Mouse (Mus musculus) WW6 (cell line): Measurements from ENCODE around the gene Ptprf.

Experiments
- DNase-seq: peaks from one replicate; pipeline ENCODE4 v3.0.0-alpha.2; 2013; ENCODE audit warnings: low read depth, low spot score

Ptprf gene

DNA sequence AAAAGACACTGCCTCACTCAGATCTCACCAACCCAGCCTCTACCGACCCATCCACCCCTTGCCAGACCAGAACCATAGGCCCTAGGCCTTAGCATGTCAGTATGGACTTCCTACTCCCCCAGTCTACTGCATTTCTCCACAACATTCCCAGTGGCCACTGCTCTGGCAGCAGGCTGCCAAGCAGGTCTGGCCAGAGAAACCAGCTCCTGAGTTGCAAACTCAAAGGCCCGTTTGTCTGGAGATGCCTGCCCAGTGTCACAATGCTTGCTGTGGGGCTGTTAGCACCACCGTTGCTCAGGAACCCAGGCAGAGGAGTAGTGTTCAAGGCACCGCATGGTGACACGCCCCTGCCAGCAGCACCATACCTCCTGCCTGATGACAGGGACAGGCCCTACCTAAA, 5.0 kb downstream of the Ptprf start:
- DNase-seq = no peak

DNA sequence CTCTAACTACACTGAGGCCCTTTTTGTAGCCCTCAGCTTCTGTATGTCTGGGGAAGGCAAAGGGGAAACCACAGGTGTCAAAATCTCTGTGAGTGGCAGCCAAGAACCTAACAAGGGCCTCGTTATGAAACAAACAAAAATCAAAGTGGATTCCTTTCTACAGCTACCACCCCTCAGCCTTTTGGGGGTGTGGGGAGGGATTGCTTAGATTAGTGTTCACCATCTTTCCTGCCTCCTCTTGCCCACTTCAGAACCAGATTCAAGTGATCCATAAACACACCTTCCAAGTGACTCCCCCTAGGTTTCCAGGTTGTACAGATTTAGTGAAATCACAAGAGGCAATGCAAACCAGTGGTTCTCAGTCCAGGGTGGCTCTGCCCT, 9.0 kb downstream of the Ptprf start:
- no peak for DNase-seq

DNA sequence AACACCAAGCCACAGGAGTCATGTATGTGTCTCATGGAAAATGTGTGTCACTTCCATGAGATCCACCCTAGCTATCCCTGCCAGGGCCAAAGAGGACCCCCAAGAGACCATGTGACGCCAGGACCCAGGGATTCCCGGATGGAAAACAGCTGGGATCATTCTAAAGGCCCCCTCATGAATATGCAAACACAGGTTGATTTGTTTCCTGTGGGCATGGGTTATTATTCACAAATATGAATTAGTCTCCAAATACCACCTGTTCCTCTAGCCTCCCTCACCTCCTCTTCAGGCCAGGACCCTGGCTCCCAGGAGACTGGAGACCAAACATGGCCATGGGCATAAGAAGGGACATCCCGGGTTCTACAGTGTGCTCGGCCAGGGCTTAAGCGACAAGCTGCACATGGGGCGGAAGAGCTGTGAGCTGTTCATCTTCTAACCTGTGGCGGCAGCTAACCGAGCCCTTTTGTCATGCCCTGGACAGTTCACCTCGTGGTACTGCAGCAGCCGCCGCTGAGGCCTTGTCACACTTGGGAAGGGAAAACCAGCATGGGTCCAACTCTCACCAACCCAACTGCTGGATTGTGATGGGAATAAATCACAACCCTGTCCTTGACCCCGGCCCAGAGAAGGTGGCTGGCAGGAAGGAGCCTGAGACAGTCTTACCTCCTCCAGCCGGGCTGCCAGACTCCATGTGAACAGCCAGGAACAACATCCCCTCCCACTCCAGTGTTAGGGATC, 9.6 kb downstream of the Ptprf start:
- DNase-seq = no peak

DNA sequence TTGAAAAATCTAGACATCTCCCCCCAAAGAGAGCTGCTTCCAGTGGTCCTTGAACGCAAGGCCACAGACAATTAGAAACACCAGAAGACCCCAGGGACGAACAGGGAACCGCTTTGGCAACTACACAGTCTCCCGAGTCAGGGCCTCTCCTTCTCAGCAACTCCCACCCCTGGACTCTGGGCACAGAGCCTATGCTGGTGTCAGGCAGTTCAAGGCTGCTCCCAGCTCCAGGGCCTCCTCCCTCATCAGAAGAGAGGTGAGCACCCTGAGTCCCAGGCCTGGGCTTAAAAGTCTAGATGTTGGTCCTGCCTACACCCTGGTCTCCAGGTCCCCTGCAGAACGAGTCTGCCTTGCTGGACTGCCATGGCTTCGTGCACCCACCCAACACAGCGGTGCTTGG, 10.7 kb downstream of the Ptprf start:
- no peak for DNase-seq

DNA sequence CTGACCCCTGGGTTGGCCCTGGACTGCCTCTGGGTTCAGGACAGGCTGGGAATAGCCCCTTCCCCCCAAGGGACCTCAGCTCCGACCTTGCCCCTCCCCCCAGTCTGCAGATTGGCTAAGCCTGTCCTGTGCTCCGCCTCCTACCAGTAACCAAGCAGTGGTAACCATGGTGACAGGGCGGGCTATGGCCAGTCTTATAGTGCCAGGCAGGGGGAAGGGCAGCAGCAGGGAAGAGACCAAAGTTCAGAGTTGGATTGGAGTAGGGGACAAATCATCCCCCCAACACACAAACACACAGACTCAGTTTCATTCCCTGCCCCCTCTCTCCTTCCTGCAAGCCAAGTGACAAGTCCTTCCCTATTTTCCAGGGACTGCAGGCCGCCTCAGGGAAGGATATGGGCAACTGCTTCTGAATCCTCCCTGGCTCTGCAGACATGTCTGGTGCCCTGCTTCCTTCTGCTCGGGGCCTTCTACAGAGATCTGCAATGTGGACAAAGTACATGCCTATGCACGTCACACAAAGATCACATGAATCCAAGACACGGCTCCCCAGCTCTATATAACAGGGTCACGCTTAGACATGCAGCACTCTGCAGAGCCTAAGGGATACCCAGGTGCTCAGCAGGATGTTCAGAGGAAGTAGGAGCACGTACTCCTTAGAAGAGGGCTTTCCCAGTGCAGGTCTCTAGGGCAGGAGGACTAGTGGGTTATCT, 14.5 kb downstream of the Ptprf start:
- no peak for DNase-seq

DNA sequence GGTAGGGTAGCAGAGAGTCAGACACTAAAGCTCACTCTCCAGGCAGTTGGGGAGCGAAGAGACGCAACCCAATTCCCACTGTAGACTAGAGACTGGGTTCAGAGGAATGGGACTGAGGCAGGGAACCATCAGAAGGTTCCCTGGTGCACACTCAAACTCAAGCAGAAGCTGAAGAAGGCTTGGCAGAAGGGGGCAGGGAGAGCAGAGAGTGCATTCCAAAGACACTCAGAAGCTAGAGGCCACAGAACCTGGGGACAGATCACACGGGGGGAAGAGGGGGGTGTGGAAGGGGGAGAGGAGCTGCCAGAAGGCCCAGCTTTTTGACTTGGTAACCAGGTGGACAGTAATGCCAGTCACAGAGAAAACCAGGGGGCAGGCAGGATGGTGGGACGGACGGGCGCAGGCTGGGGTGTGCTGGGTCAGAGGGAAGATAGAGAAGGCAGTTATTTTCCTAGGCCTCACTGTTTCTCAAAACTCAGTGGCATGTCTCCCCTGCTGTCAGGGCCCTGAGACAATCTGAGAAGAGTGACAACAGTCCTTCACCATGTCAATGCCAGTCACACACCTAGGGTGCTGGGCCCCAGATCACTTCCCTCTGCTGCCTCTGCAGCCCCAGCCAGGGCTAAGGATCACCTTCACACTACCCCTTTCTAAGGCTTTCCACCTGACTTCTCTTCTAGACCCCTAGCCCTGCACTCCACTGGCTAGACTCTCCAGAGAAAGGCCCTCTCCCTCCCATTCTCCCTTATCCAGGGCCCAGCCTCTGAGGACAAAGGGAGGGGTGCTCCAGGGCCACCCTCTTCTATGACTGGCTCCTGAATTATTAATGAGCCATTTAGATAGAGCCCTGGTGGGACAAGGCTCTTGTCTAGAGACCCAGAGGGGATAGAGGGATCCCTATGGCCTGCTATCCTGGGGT, 15.3 kb downstream of the Ptprf start:
- no peak for DNase-seq

DNA sequence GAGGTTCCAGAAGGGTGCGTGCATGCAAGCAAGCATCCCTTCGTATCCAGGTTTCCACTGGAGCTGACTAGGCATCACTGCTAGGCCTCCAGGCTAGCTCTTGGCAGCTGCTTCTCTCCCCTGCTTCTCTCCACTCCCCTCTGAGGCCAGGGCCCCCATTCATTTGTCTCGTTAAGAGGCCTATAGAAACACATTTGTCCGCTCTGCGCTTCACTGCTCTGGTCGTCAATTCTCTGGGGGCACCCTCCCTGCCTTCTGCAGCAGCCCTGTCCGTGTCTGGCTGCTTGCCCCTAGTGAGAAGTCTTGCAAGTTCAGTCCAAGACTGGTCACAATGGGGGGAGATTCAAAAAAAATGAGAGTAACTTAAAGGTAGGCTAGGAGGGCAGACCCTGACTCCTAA, 16.7 kb downstream of the Ptprf start:
- no peak for DNase-seq

DNA sequence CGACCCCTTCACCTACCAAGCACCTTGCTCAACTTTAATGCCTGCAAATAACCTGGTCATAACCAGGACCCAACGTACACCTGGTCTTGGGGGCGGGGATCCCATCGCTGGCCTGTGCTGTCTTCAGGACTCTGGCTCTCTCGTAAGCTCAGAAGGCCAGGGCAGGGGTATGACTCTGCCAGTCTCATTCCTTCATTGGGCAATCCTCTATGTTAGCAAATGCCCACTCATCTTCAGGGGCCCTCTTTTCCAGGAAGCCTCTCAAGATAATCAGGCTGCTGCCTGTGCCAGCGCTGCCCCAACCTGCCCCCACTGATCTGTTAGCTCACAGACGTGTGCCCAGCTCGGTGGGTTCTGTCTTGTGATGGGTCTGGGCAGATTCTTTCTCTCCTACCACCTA, 17.2 kb downstream of the Ptprf start:
- DNase-seq = no peak

DNA sequence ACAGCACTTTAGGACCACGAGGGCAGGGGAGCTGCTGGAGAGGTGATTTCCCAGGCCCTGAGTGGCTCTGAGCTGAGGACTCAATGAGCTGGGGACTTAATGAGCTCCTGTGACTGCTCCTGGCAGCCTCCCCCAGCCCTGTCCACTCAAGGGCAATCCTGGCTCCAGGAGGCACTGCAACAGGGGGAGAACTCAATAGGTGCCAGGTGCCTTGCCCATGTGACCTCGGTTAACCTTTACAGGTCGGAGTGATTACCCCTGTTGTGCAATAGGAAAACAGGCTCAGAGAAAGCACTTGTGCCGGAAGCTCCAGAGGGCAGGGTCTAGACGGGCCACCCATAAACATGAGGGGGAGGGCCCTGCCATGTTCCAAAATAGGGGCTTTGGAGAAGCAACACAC, 17.7 kb downstream of the Ptprf start:
- DNase-seq = no peak

DNA sequence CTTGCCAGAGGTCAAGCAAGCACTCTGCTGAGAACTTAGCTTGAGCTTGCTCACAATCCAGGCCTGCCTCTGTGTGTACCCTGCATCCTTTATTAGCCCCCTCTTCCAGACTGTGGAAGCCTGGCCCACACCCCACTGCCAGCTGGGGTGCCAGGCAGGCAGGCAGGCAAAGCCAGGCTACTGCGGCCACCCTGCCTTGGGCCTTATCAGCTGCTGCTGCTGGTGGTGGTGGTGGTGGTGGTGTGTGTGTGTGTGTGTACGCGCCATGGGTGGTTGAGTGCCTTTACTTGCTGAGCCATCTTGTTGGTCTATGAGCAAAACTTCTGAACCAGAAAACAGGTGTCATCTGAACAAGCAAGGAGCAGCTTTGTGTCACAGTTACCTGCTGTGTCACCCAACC, 18.3 kb downstream of the Ptprf start:
- DNase-seq = no peak

DNA sequence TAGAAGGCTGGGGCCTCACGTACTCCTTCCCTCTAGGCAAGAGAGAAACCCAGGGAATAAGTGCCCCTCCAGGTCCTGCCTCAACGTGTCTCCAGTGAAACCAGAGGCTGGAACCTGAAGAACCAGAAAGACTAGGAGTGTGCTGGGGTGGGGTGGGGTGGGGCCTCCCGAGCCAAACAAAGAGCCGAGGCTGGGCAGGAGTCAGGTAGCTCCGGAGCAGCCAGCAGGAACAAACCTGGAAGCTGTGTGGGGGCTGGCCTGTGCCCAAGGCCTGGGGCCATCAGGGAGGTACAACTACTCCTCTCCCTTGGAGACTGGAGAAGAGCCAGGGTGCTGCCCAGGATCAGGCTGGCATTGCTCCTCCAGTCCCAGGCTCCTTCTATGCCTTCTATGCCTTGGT, 18.9 kb downstream of the Ptprf start:
- DNase-seq = no peak

DNA sequence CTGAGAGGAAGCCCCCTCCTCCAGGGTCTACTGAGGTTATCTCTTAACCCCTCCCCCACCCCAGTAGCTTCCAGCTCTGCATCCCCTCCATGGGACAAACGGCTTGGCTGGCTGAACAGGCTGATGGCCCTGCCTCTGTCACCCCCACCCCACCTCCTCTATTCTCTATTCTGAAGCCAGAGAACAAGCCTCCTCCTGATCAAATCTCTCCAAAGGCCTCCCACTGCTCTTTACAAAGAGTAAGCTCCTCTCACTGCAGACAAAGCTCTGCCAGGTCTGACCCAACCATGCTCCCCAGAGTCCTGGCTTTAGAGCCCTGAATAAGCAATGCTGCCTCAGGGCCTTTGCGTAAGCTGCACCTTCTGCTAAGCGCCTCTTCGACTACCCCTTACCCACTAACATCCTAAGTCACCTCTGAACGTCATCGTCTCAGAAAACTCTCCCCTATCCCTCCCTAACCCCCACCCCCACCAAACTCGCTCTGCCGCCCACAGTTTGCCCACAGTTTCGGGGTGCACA, 19.6 kb downstream of the Ptprf start:
- no peak for DNase-seq

DNA sequence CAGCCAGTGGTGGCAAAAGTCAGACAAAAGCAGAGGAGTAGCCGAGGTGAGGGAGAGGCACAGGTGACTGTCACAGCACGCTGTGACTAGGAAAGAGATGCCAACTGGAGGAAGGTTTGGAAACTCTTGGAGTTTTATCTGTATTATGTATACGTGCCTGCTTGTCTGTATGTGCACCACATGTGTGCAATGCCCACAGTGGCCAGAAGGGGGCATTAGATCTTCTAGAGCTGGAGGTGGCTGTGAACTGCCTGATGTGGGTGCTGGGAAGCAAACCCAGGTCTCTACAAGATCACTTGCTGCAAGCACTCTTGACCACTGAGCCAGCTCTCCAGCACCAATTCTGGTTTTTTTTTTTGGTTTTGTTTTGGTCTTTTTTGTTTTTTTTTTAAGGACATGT, 20.5 kb downstream of the Ptprf start:
- no peak for DNase-seq

DNA sequence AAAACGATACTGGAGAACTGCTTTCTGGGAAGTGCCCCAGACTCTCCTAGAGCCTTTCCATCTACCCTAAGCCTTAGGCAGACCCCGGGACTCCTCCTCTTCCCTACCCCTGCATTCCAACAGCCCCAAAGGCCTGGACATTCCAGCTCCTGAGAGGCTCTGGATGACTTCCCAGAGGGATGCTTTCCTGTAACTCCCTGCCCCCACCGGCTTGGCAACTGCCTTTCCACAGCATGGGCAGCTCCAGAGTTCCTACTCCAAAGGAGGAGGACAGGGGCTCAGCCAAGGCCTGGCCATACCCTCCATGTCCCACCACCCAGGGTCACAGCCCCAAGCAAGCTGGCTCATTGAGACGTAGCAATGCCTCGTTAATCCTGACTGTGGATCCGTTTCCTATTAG, 21.2 kb downstream of the Ptprf start:
- no peak for DNase-seq

DNA sequence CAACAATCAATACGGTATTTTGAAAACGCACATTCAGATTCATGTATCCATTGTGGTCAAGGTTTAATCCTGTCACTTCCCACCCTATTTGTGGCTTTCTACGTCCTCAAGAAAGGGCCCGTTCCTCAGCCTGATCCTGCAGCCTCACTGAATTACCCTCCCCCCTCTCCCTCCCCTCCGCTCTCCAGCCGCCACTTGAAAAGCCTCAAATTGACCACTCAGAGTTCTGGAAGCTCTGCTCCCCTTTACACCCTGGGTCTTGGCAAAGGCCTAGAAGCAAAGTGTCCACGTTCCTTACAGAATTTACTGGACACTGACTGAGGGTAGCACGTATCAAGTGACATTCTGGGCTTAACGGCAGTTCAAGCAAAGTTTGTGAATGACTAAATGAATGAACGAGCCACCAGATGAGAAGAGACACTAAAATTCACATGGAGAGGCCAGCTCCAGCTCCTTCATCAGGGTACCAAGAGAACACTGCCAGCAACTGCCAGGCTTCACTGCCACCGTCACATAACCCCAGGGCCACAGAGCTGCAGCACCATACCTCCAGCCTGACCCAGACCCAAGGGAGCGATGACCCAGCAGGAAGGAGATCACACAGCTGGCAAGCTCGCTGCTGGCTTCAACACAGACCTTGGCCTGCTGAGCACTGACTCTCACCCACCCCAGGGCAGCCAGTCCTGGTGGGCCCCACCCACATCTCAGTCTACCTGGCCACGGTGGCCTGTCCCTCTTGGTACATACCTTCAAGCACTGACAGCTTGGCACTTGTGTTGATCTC, 22.6 kb downstream of the Ptprf start:
- DNase-seq = no peak

DNA sequence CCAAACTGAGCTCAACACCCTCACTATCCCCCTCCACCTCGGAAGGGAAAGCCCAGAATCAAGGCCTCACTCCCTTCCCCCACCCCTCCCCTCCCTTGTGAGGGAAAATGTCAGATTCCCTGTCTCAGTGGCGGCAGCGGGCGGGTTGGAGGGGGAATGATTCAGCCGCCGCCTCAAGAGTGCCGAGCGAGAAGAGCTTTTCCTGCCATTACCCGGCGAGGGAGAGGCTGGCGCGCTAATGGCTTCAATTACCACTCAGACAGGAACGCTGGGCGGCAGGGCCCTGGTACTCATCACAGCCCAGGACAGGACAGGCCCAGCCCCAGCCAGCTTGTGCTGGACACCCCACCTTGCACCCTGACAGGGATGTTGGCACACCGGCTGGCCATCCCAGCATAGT, 25.6 kb downstream of the Ptprf start:
- no peak for DNase-seq

DNA sequence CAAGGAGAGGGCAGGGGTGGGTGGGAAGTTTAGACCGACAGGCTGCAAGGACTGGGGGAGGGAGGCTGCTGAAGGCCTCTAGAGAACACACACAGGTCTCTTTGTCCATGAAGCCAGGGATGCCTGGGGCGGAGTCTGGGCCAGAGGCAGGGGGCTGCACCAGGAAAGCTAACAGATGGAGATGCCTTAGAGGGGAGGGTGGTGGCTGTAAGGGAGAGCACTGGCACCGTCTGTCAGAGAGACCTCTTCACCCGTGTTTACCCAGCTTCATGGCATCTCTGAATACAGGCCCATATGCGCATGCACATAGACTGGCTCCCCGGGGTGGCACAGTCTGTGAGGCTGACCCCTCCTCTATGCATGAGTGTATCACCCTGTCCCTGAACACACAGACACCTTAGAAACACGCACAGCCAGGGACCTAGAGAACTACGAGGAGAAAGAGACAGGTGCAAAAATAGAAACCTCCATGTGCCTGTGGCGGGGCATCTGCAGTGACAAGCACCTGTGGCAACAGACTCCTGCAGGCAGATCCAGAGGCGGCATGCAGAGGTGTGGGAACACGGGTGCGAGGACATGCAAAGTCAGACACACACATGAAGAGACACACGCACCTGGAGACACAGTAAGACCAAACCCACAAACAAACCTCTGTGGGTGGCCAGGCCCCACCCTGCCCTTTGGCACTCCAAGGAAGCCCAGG, 29.3 kb downstream of the Ptprf start:
- no peak for DNase-seq

DNA sequence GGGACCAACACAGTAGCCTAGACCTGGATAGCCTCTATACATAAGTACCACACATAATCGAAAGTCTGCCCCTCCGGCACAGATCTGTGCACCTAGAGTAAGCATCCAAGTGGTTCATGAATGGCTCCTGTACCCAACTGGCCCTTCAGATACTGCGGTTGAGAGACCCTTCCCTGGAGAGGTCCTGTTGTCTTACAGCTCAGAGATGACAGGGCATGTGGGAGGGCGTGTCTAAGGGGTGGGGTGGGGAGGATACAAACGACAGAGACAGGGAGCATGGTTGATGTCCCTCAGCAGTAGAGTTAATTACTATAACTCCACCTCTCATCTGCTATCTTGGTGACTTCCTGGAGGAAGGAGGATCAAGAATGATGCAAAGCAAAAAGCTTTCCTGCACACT, 29.9 kb downstream of the Ptprf start:
- no peak for DNase-seq

DNA sequence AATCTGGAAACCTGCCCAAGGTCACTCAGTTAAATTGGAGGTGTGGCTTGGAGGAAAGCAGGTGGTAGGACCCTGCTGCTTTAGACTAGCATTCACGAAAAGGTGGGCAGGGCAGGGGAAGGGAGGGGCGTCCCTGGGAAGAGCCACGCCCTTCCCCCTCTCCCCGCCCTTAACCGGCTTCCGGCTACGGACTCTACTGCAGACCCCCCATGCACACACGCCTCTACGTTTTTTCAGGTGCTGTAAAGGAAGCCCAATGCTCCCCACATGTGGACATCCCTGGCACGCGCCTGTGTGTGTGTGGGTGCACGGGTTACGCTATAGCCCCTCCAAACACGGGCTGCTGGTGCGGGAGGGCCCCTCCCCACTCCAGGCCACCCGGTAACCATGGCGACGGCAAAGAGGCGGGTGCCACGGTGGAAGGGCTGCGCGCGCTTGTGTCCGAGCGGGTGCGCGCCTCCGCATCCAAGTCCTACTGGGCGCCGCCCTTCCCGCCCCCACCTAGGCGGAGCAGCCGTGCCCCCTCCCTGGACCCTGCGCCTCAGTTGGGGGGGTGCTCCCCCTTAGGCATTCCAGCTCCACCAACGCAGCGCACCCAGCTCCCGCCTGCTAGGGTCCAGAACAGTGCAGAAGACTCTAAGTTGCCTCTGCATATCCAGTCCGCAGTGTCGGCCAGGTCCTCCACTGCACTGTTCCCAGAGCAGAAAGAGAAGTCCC, 30.5 kb downstream of the Ptprf start:
- peak; percentile 65 for DNase-seq

DNA sequence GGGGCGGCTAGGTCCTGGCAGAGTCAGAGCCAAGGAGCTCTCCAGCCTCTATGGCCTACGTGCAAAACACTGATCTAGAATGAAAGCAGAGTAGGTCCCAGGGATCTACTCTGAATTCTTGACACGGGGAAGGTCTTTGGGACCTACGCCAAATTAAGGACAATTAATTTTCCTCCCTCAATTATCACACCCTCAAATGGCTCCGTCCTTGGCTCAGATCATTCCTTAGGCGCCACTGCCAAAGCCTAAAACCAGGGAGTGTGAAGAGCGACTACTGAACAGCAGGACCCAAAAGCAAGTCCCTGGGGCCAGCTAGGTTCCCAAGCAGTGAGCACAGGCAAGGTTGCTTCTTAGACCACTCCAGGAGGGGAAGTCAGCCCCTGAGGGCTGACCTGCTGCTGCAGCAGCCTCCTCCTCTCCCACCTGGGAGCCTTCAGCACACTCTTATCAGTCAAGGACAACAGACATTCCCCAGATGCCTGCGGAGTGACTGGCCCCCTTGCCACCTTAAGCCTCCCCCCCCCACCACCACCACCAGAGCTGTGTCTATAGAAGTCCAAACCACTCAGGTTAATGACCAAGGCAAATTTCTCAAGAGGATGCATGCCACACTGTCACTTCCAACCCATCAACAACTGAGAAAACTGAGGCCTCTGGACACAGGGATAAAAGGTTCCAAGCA, 31.3 kb downstream of the Ptprf start:
- DNase-seq = no peak
